Mouse (Mus musculus): Measurements from ENCODE around the gene Ypel2.

Gene Ypel2

GRCm38 (mm10) chr11:86895567-86895966 is 97.9 kb downstream of the Ypel2 start:
- DNase-seq (ENCODE audit: low spot score in 2 of 2): no peak

GRCm38 (mm10) chr11:86895156-86895555 is 98.4 kb downstream of the Ypel2 start:
- no peak for DNase-seq (ENCODE audit: low spot score in 2 of 2)

GRCm38 (mm10) chr11:86894171-86894577 is 99.3 kb downstream of the Ypel2 start:
- peak; percentile 68 to 83 for DNase-seq (ENCODE audit: low spot score in 2 of 2)

GRCm38 (mm10) chr11:86892996-86893670 is 100.4 kb downstream of the Ypel2 start:
- DNase-seq (ENCODE audit: low spot score in 2 of 2): no peak

All from frontal cortex, postnatal 14 days (tissue).